27 mouse cellular contexts compared by ENCODE assay signal in the genomic region with DNA sequence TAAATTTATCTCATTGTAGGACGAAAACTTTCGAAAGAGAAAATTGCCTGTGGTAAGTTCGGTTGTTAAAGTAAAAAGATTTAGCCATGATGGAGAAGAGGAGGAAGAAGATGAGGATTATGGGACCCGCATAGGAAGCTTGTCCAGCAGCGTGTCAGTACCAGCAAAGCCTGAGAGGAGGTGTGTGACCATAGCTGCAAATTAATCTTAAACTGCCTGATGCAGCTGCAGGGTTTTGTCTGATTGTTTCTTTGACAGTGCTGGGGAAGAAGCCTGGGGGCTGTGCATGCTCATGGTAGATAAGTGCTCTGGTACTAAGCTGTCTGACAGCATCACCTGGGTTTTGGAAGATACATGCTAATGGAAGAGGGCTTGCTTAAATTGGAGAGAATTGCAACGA. TPM values are rescaled to one million over a fixed set of nuclear protein-coding genes. Genes with fewer than 3 reads are reported as not detected.
DNase-seq lines count a peak whose midpoint lies in the region; ATAC-seq and TF ChIP-seq lines count a peak whose summit lies in the region.
"Had no signal": no experiment of that assay in that cellular context is flagged by ENCODE, and none has a peak within 500 bp of the region (broad histone marks: within the 10 kb centered on the region; RNA-seq: fewer than 3 reads in every experiment).

No protein-coding gene starts in this region.

- no peak overlapping the region for H3K4me2 ChIP-seq in heart, embryonic 11.5 days
- H3K4me2 ChIP-seq in liver, embryonic 12.5 days, result no peak overlapping the region
- no peak overlapping the region for H3K4me2 ChIP-seq in liver, postnatal 0 days (ENCODE audit: low read depth, low read length)
- H3K4me2 ChIP-seq: embryonic facial prominence, embryonic 13.5 days; embryonic facial prominence, embryonic 15.5 days; forebrain, embryonic 12.5 days had no signal

- ATAC-seq in heart, embryonic 11.5 days (replicated peaks; ENCODE audit: insufficient number of reproducible peaks, low FRiP score, low TSS enrichment), result no peak
- peak; percentile 46; the same call in 1 of the 2 replicates for ATAC-seq in liver, embryonic 12.5 days
- no peak for ATAC-seq in liver, postnatal 0 days
- 0 out of 2 replicates have a peak, but pooled peaks have one; percentile 44 for ATAC-seq in megakaryocyte-erythroid progenitor cell, adult 5-6 weeks (replicated peaks; ENCODE audit: low FRiP score, low TSS enrichment, poor library complexity, severe bottlenecking)
- ATAC-seq: activated CD4-positive, CD25-positive, alpha-beta regulatory T cell, adult 4 months; CD4-positive, CD25-positive, alpha-beta regulatory T cell, adult 4 months; forebrain, embryonic 14.5 days; forebrain, embryonic 16.5 days; Patski had no signal

- peak; percentile 68 for DNase-seq in heart, embryonic 10.5 days (ENCODE audit: low spot score)
- DNase-seq in liver, postnatal 0 days, result no peak
- DNase-seq: adrenal gland, adult 8-10 months; adrenal gland, postnatal 14 days; adrenal gland, postnatal 36 days; B cell, adult 2 months; cerebellum, adult 11-12 months; cerebellum, adult 2 months; cerebellum, adult 9-10 months; cerebellum, postnatal 10 days; cerebellum, postnatal 25 days; embryo, embryonic 11 days had no signal

- peaks cover 89% of the 10 kb centered on the region for H3K36me3 ChIP-seq in heart, embryonic 10.5 days
- H3K36me3 ChIP-seq in heart, embryonic 11.5 days (ENCODE audit: control insufficient read depth, insufficient read depth, low read length), result peaks cover 27% of the 10 kb centered on the region
- H3K36me3 ChIP-seq in liver, embryonic 12.5 days, result peaks cover 93% of the 10 kb centered on the region
- peaks cover 54% of the 10 kb centered on the region for H3K36me3 ChIP-seq in liver, postnatal 0 days (replicated peaks; ENCODE audit: insufficient read depth, low read length)

- no peaks in the 10 kb centered on the region for H3K9me3 ChIP-seq in heart, embryonic 10.5 days
- H3K9me3 ChIP-seq in heart, embryonic 11.5 days (replicated peaks; ENCODE audit: control insufficient read depth, low read length), result no peaks in the 10 kb centered on the region
- no peaks in the 10 kb centered on the region for H3K9me3 ChIP-seq in liver, embryonic 12.5 days (replicated peaks)
- no peaks in the 10 kb centered on the region for H3K9me3 ChIP-seq in liver, postnatal 0 days (ENCODE audit: low read length)
- H3K9me3 ChIP-seq: embryonic facial prominence, embryonic 13.5 days; embryonic facial prominence, embryonic 15.5 days; forebrain, embryonic 10.5 days; forebrain, embryonic 12.5 days; G1E had no signal

- TF ChIP-seq EP300 in liver, postnatal 0 days (IDR thresholded peaks at IDR 0.05; ENCODE audit: low read depth), result no peak

- no peak for TF ChIP-seq CTCF in liver, postnatal 0 days (IDR thresholded peaks at IDR 0.05; ENCODE audit: low read depth)

- 92% methylated on average over 6 of the region's 6 CpGs for WGBS in heart, embryonic 10.5 days
- WGBS in heart, embryonic 11.5 days (ENCODE audit: insufficient replicate concordance), result 88% methylated on average over 6 of the region's 6 CpGs
- WGBS in liver, embryonic 12.5 days (ENCODE audit: insufficient replicate concordance), result 77% methylated on average over 6 of the region's 6 CpGs
- WGBS in liver, postnatal 0 days (ENCODE audit: insufficient replicate concordance), result 87% methylated on average over 6 of the region's 6 CpGs

- H3K27me3 ChIP-seq in heart, embryonic 10.5 days (ENCODE audit: insufficient read depth, poor library complexity, severe bottlenecking), result no peaks in the 10 kb centered on the region
- H3K27me3 ChIP-seq in heart, embryonic 11.5 days (ENCODE audit: control insufficient read depth, insufficient read depth, low read length), result no peaks in the 10 kb centered on the region
- H3K27me3 ChIP-seq in liver, embryonic 12.5 days (replicated peaks), result no peaks in the 10 kb centered on the region
- H3K27me3 ChIP-seq in liver, postnatal 0 days (ENCODE audit: insufficient read depth, low read length), result no peaks in the 10 kb centered on the region
- H3K27me3 ChIP-seq: CH12.LX; embryonic facial prominence, embryonic 13.5 days; embryonic facial prominence, embryonic 15.5 days; forebrain, embryonic 12.5 days; Patski had no signal

- H3K4me3 ChIP-seq in heart, embryonic 10.5 days, result no peak overlapping the region
- no peak overlapping the region for H3K4me3 ChIP-seq in heart, embryonic 11.5 days (ENCODE audit: low read depth, low read length)
- H3K4me3 ChIP-seq in liver, embryonic 12.5 days, result no peak overlapping the region
- H3K4me3 ChIP-seq in liver, postnatal 0 days (ENCODE audit: low read depth, low read length), result no peak overlapping the region
- H3K4me3 ChIP-seq: embryonic facial prominence, embryonic 13.5 days; embryonic facial prominence, embryonic 15.5 days; erythroblast, embryonic 14.5 days; forebrain, embryonic 10.5 days; forebrain, embryonic 12.5 days had no signal

- no peak overlapping the region for H3K27ac ChIP-seq in heart, embryonic 10.5 days
- H3K27ac ChIP-seq in heart, embryonic 11.5 days (ENCODE audit: low read depth, low read length), result no peak overlapping the region
- H3K27ac ChIP-seq in liver, embryonic 12.5 days, result no peak overlapping the region
- H3K27ac ChIP-seq in liver, postnatal 0 days (ENCODE audit: low read depth), result no peak overlapping the region
- H3K27ac ChIP-seq: embryonic facial prominence, embryonic 13.5 days; embryonic facial prominence, embryonic 15.5 days; forebrain, embryonic 10.5 days; forebrain, embryonic 12.5 days had no signal

- no peaks in the 10 kb centered on the region for H3K4me1 ChIP-seq in heart, embryonic 10.5 days
- H3K4me1 ChIP-seq in heart, embryonic 11.5 days (ENCODE audit: control insufficient read depth, insufficient read depth, low read length), result no peaks in the 10 kb centered on the region
- H3K4me1 ChIP-seq in liver, embryonic 12.5 days, result no peaks in the 10 kb centered on the region
- H3K4me1 ChIP-seq in liver, postnatal 0 days (ENCODE audit: insufficient read depth), result no peaks in the 10 kb centered on the region
- H3K4me1 ChIP-seq: embryonic facial prominence, embryonic 13.5 days; embryonic facial prominence, embryonic 15.5 days; forebrain, embryonic 10.5 days; forebrain, embryonic 12.5 days had no signal

- H3K9ac ChIP-seq in heart, embryonic 11.5 days (ENCODE audit: low read depth, low read length), result no peak overlapping the region
- H3K9ac ChIP-seq in liver, embryonic 12.5 days, result no peak overlapping the region
- H3K9ac ChIP-seq in liver, postnatal 0 days (replicated peaks), result no peak overlapping the region
- H3K9ac ChIP-seq: embryonic facial prominence, embryonic 13.5 days; embryonic facial prominence, embryonic 15.5 days; forebrain, embryonic 12.5 days had no signal

RNA-seq across cellular contexts. Expression of a gene that starts 12.9 kb away (rescaled TPM):
- 104 and 128 TPM in 2 replicates for polyA plus RNA-seq in heart, embryonic 10.5 days (2016; fragmentation: Nextera tagmentation; extraction: Ambion mirVana)
- 110 TPM in 2 replicates for polyA plus RNA-seq in heart, embryonic 11.5 days (2014; fragmentation: Nextera tagmentation; extraction: Ambion mirVana)
- polyA plus RNA-seq in liver, embryonic 12.5 days (2016; fragmentation: Nextera tagmentation; extraction: Ambion mirVana), result 65.4 and 67.9 TPM in 2 replicates
- 28.8 and 29.2 TPM in 2 replicates for polyA plus RNA-seq in liver, postnatal 0 days (2015; fragmentation: Nextera tagmentation; extraction: Ambion mirVana)
- total RNA-seq in megakaryocyte-erythroid progenitor cell, adult 5-6 weeks (2014; fragmentation: Nextera tagmentation), result 186 and 193 TPM in 2 replicates
- total RNA-seq in megakaryocyte-erythroid progenitor cell, adult 5-6 weeks (2017), result 106 and 111 TPM in 2 replicates

RNA-seq across cellular contexts. Expression of a gene that starts 22.5 kb away (rescaled TPM):
- polyA plus RNA-seq in heart, embryonic 10.5 days (2016; fragmentation: Nextera tagmentation; extraction: Ambion mirVana), result 9.0 and 9.3 TPM in 2 replicates
- polyA plus RNA-seq in heart, embryonic 11.5 days (2014; fragmentation: Nextera tagmentation; extraction: Ambion mirVana), result 10.4 and 13.0 TPM in 2 replicates
- polyA plus RNA-seq in liver, embryonic 12.5 days (2016; fragmentation: Nextera tagmentation; extraction: Ambion mirVana), result 2.4 and 2.8 TPM in 2 replicates
- 4.0 and 4.1 TPM in 2 replicates for polyA plus RNA-seq in liver, postnatal 0 days (2015; fragmentation: Nextera tagmentation; extraction: Ambion mirVana)
- total RNA-seq in megakaryocyte-erythroid progenitor cell, adult 5-6 weeks (2014; fragmentation: Nextera tagmentation), result 3.0 and 7.5 TPM in 2 replicates
- 1.6 and 4.7 TPM in 2 replicates for total RNA-seq in megakaryocyte-erythroid progenitor cell, adult 5-6 weeks (2017)
- polyA plus RNA-seq: erythroblast, embryonic 14.5 days had no signal

Comparison
In these comparisons a context has a peak if more than half of its experiments do, and no peak if none do; other contexts are left out.
1. ATAC-seq: peak in liver, embryonic 12.5 days (single experiment) and megakaryocyte-erythroid progenitor cell, adult 5-6 weeks (single experiment); none in heart, embryonic 11.5 days (single experiment) and liver, postnatal 0 days (single experiment).